Mouse (Mus musculus): ENCODE measurements around the gene Scrt2.

Gene Scrt2

GRCm38 (mm10) chr2:152082456-152083285, 1.3 kb downstream of the Scrt2 start:
- no peak for DNase-seq

- no peak for DNase-seq
Measured at GRCm38 (mm10) chr2:152083411-152083810, 2.1 kb downstream of the Scrt2 start.

GRCm38 (mm10) chr2:152084298-152084697, 3.0 kb downstream of the Scrt2 start:
- no peak for DNase-seq

- DNase-seq: no peak
Measured at GRCm38 (mm10) chr2:152085414-152085813, 4.1 kb downstream of the Scrt2 start.

- DNase-seq: no peak
Measured at GRCm38 (mm10) chr2:152086451-152086850, 5.1 kb downstream of the Scrt2 start.

- no peak for DNase-seq
Measured at GRCm38 (mm10) chr2:152087111-152087510, 5.8 kb downstream of the Scrt2 start.

- DNase-seq: peak in 1 of 2 experiments; percentile 14
Measured at GRCm38 (mm10) chr2:152089078-152089477, 7.7 kb downstream of the Scrt2 start.

GRCm38 (mm10) chr2:152089581-152089980, 8.3 kb downstream of the Scrt2 start:
- DNase-seq: no peak

- no peak for DNase-seq
Measured at GRCm38 (mm10) chr2:152090486-152090885, 9.2 kb downstream of the Scrt2 start.

- DNase-seq: no peak
Measured at GRCm38 (mm10) chr2:152091342-152092056, 10.2 kb downstream of the Scrt2 start.

GRCm38 (mm10) chr2:152092927-152093326, 11.6 kb downstream of the Scrt2 start:
- no peak for DNase-seq

GRCm38 (mm10) chr2:152093356-152093792, 12.0 kb downstream of the Scrt2 start:
- no peak for DNase-seq

- no peak for DNase-seq
Measured at GRCm38 (mm10) chr2:152094856-152095545, 13.7 kb downstream of the Scrt2 start.

- DNase-seq: no peak
Measured at GRCm38 (mm10) chr2:152096922-152097321, 15.6 kb downstream of the Scrt2 start.

- DNase-seq: no peak
Measured at GRCm38 (mm10) chr2:152097916-152098315, 16.6 kb downstream of the Scrt2 start.

- no peak for DNase-seq
Measured at GRCm38 (mm10) chr2:152099538-152099937, 18.2 kb downstream of the Scrt2 start.

GRCm38 (mm10) chr2:152101761-152102160, 20.4 kb downstream of the Scrt2 start:
- DNase-seq: no peak

- DNase-seq: no peak
Measured at GRCm38 (mm10) chr2:152102369-152102768, 21.0 kb downstream of the Scrt2 start.

- DNase-seq: no peak
Measured at GRCm38 (mm10) chr2:152104711-152105317, 23.5 kb downstream of the Scrt2 start.

- peak; percentile 39 to 45 for DNase-seq
Measured at GRCm38 (mm10) chr2:152105318-152106224, 24.2 kb downstream of the Scrt2 start, which contains the start of gene Srxn1. Srxn1 (plus strand) TSS chr2:152105516.

GRCm38 (mm10) chr2:152106225-152106595, 24.9 kb downstream of the Scrt2 start:
- no peak for DNase-seq

- no peak for DNase-seq
Measured at GRCm38 (mm10) chr2:152106597-152106996, 25.3 kb downstream of the Scrt2 start.
